ENCODE assay signal across 8 mouse cellular contexts in the genomic region with DNA sequence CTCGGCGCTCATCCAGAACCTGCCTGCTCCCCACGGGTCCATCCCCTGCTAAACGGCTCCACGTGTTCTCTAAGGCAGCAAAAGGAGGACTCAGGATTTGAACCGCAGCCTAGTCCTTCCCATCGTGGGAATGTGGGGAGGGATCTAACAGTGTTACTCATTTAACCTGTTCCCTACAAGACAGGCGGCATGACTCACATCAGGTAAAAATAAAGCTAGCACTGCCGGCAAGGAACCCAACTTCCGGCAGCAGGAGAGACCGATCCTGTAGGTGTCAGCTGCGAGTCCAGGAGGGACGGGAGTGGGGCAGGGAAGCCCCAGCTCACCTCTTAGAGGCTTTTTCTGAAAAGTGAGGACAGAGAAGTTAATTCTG. TPM values are rescaled to one million over a fixed set of nuclear protein-coding genes. Genes with fewer than 3 reads are reported as not detected.
DNase-seq lines count a peak whose midpoint lies in the region; ATAC-seq and TF ChIP-seq lines count a peak whose summit lies in the region.

No protein-coding gene starts in this region.

- peak; percentile 31; the same call in 1 of the 2 replicates for ATAC-seq in kidney, embryonic 15.5 days (replicated peaks; ENCODE audit: low FRiP score)
- ATAC-seq in lung, embryonic 16.5 days (ENCODE audit: low read depth): peak; percentile 24; the same call in 1 of the 2 replicates
- peak; percentile 54; the same call in 1 of the 2 replicates for ATAC-seq in stomach, embryonic 16.5 days (ENCODE audit: insufficient read depth, low FRiP score)

- TF ChIP-seq CTCF in thymus, adult 2 months (IDR thresholded peaks at IDR 0.05; ENCODE audit: borderline replicate concordance, control insufficient read depth, extremely low read depth, insufficient read depth, low read length, poor library complexity): no peak

- 0 out of 2 replicates have a peak, but pooled peaks cover 4% of the 10 kb centered on the region for H3K9me3 ChIP-seq in kidney, embryonic 15.5 days (replicated peaks)
- no peaks in the 10 kb centered on the region for H3K9me3 ChIP-seq in lung, embryonic 16.5 days (ENCODE audit: control insufficient read depth, low read length)
- no peaks in the 10 kb centered on the region for H3K9me3 ChIP-seq in stomach, embryonic 16.5 days (replicated peaks; ENCODE audit: control insufficient read depth, low read length)

- H3K4me2 ChIP-seq in kidney, embryonic 15.5 days: peak overlapping the region; percentile 67
- H3K4me2 ChIP-seq in lung, embryonic 16.5 days (ENCODE audit: low read depth, low read length): peak overlapping the region; percentile 60
- H3K4me2 ChIP-seq in stomach, embryonic 16.5 days (ENCODE audit: low read depth, low read length): peak overlapping the region; percentile 50

- 18% methylated on average over 13 of the region's 13 CpGs for WGBS in thymus, adult 2 months
- 16% methylated on average over 13 of the region's 13 CpGs for WGBS in kidney, embryonic 15.5 days
- 9% methylated on average over 13 of the region's 13 CpGs for WGBS in lung, embryonic 16.5 days
- WGBS in stomach, embryonic 16.5 days: 12% methylated on average over 13 of the region's 13 CpGs

- H3K9ac ChIP-seq in kidney, embryonic 15.5 days: peak overlapping the region; percentile 22; the same call in 1 of the 2 replicates
- peak overlapping the region; percentile 50 for H3K9ac ChIP-seq in lung, embryonic 16.5 days (ENCODE audit: low read length)
- peak overlapping the region; percentile 55 for H3K9ac ChIP-seq in stomach, embryonic 16.5 days (ENCODE audit: low read length)

- no peak overlapping the region for H3K4me3 ChIP-seq in thymus, adult 2 months (ENCODE audit: control insufficient read depth, insufficient read depth, low read length)
- peak overlapping the region; percentile 43 for H3K4me3 ChIP-seq in kidney, embryonic 15.5 days (replicated peaks)
- peak overlapping the region; percentile 45 for H3K4me3 ChIP-seq in lung, embryonic 16.5 days (ENCODE audit: low read length)
- peak overlapping the region; percentile 39 for H3K4me3 ChIP-seq in stomach, embryonic 16.5 days (replicated peaks; ENCODE audit: low read length)

- peak; percentile 21 for DNase-seq in thymus, adult 2 months
- no peak for DNase-seq in thymus, postnatal 10 days (ENCODE audit: low spot score in 2 of 2)
- DNase-seq in gonadal fat pad, adult 2 months (ENCODE audit: low read depth): peak; percentile 56
- no peak for DNase-seq in MN1 (ENCODE audit: low spot score)
- no peak for DNase-seq in spleen, postnatal 14 days (ENCODE audit: low spot score in 2 of 2)

- H3K4me1 ChIP-seq in thymus, adult 2 months (replicated peaks; ENCODE audit: control insufficient read depth, insufficient read depth, low read length): 0 out of 2 replicates have a peak, but pooled peaks cover 10% of the 10 kb centered on the region
- H3K4me1 ChIP-seq in kidney, embryonic 15.5 days: peaks cover 16% of the 10 kb centered on the region
- H3K4me1 ChIP-seq in lung, embryonic 16.5 days (replicated peaks; ENCODE audit: control insufficient read depth, insufficient read depth, low read length): 0 out of 2 replicates have a peak, but pooled peaks cover 2% of the 10 kb centered on the region
- H3K4me1 ChIP-seq in stomach, embryonic 16.5 days (ENCODE audit: control insufficient read depth, insufficient read depth, low read length): no peaks in the 10 kb centered on the region

- no peak for TF ChIP-seq POLR2A in thymus, adult 2 months (IDR thresholded peaks at IDR 0.05; ENCODE audit: control insufficient read depth, extremely low read depth, insufficient read depth, low read length, poor library complexity)

- H3K36me3 ChIP-seq in thymus, adult 2 months (ENCODE audit: control insufficient read depth, insufficient read depth, low read length): no peaks in the 10 kb centered on the region
- no peaks in the 10 kb centered on the region for H3K36me3 ChIP-seq in kidney, embryonic 15.5 days
- H3K36me3 ChIP-seq in lung, embryonic 16.5 days (ENCODE audit: control insufficient read depth, insufficient read depth, low read length): no peaks in the 10 kb centered on the region
- no peaks in the 10 kb centered on the region for H3K36me3 ChIP-seq in stomach, embryonic 16.5 days (ENCODE audit: control insufficient read depth, insufficient read depth, low read length)

- no peak overlapping the region for H3K27ac ChIP-seq in thymus, adult 2 months (ENCODE audit: control insufficient read depth, insufficient read depth, low read length)
- peak overlapping the region; percentile 85 for H3K27ac ChIP-seq in kidney, embryonic 15.5 days
- H3K27ac ChIP-seq in lung, embryonic 16.5 days (ENCODE audit: low read length): peak overlapping the region; percentile 92
- peak overlapping the region; percentile 91 for H3K27ac ChIP-seq in stomach, embryonic 16.5 days (ENCODE audit: low read length)

- no peaks in the 10 kb centered on the region for H3K27me3 ChIP-seq in thymus, adult 2 months (ENCODE audit: control insufficient read depth, insufficient read depth, low read length)
- 0 out of 2 replicates have a peak, but pooled peaks cover 4% of the 10 kb centered on the region for H3K27me3 ChIP-seq in kidney, embryonic 15.5 days
- no peaks in the 10 kb centered on the region for H3K27me3 ChIP-seq in lung, embryonic 16.5 days (ENCODE audit: control insufficient read depth, insufficient read depth, low read depth, low read length)
- no peaks in the 10 kb centered on the region for H3K27me3 ChIP-seq in stomach, embryonic 16.5 days (ENCODE audit: control insufficient read depth, insufficient read depth, low read length)

RNA-seq across cellular contexts. Expression of gene Tmem125, which starts 0.7 kb away (rescaled TPM):
- 1.7 and 2.1 TPM in 2 replicates for polyA plus RNA-seq in thymus, adult 2 months (2012; rRNA removed)
- polyA plus RNA-seq in gonadal fat pad, adult 2 months (2012; rRNA removed): 25.1 and 25.7 TPM in 2 replicates
- polyA plus RNA-seq in kidney, embryonic 15.5 days (2015; fragmentation: Nextera tagmentation; extraction: Ambion mirVana): 5.6 and 6.7 TPM in 2 replicates
- polyA plus RNA-seq in lung, embryonic 16.5 days (2015; fragmentation: Nextera tagmentation; extraction: Ambion mirVana): 8.0 and 8.4 TPM in 2 replicates
- 16.7 and 24.0 TPM in 2 replicates for polyA plus RNA-seq in stomach, embryonic 16.5 days (2015; fragmentation: Nextera tagmentation; extraction: Ambion mirVana)

RNA-seq across cellular contexts. Expression of gene 2610528J11Rik, which starts 16.3 kb away (rescaled TPM):
- polyA plus RNA-seq in thymus, adult 2 months (2012; rRNA removed): 1.6 and 2.1 TPM in 2 replicates
- 26.7 and 28.6 TPM in 2 replicates for polyA plus RNA-seq in gonadal fat pad, adult 2 months (2012; rRNA removed)
- polyA plus RNA-seq in kidney, embryonic 15.5 days (2015; fragmentation: Nextera tagmentation; extraction: Ambion mirVana): 21.4 and 21.7 TPM in 2 replicates
- 18.8 and 21.1 TPM in 2 replicates for polyA plus RNA-seq in lung, embryonic 16.5 days (2015; fragmentation: Nextera tagmentation; extraction: Ambion mirVana)
- 31.8 and 36.6 TPM in 2 replicates for polyA plus RNA-seq in stomach, embryonic 16.5 days (2015; fragmentation: Nextera tagmentation; extraction: Ambion mirVana)

RNA-seq across cellular contexts. Expression of gene Tie1, which starts 53.3 kb away (rescaled TPM):
- polyA plus RNA-seq in thymus, adult 2 months (2012; rRNA removed): 9.4 and 11.7 TPM in 2 replicates
- polyA plus RNA-seq in gonadal fat pad, adult 2 months (2012; rRNA removed): 37.1 and 47.6 TPM in 2 replicates
- polyA plus RNA-seq in kidney, embryonic 15.5 days (2015; fragmentation: Nextera tagmentation; extraction: Ambion mirVana): 48.1 and 53.8 TPM in 2 replicates
- 99.4 and 102 TPM in 2 replicates for polyA plus RNA-seq in lung, embryonic 16.5 days (2015; fragmentation: Nextera tagmentation; extraction: Ambion mirVana)
- 25.4 and 27.6 TPM in 2 replicates for polyA plus RNA-seq in stomach, embryonic 16.5 days (2015; fragmentation: Nextera tagmentation; extraction: Ambion mirVana)

Comparison
In these comparisons a context has a peak if more than half of its experiments do, and no peak if none do; other contexts are left out.
1. DNase-seq: peak in thymus, adult 2 months (single experiment) and gonadal fat pad, adult 2 months (single experiment); none in thymus, postnatal 10 days (0 of 2), MN1 (single experiment) and spleen, postnatal 14 days (0 of 2).
2. Peak in every context shown above with its lines, with median percentiles within 50 percentile points of each other: ATAC-seq, H3K4me2 ChIP-seq and H3K9ac ChIP-seq.